Mouse (Mus musculus) kidney, embryonic 16.5 days (tissue): Measurements from ENCODE around the gene Mrpl16. TPM values are rescaled to one million over a fixed set of nuclear protein-coding genes. Genes with fewer than 3 reads are reported as not detected.

Source experiments
- ATAC-seq: fragments of 200-750 bp; cut with Nextera tagmentation; 2 replicates; pipeline ENCODE4 v1.8.0; 2017; ENCODE audit warnings: moderate TSS enrichment; ENCODE audit not compliant: low FRiP score, low TSS enrichment
- H3K27ac ChIP-seq: fragments of 300-500 bp; sonication (generic); 2 replicates; pipeline ENCODE4 v1.5.1; 2014; ENCODE audit warnings: low read length
- H3K27me3 ChIP-seq: fragments of 300-500 bp; sonication (generic); 2 replicates; pipeline ENCODE4 v1.6.1; 2014; ENCODE audit warnings: low read length, control low read depth, mixed read lengths; ENCODE audit not compliant: insufficient read depth
- H3K36me3 ChIP-seq: fragments of 300-500 bp; sonication (generic); 2 replicates; pipeline ENCODE4 v1.6.1; 2014; ENCODE audit warnings: low read length, control low read depth, mixed read lengths; ENCODE audit not compliant: insufficient read depth
- H3K4me1 ChIP-seq: fragments of 300-500 bp; sonication (generic); 2 replicates; pipeline ENCODE4 v1.6.1; 2014; ENCODE audit warnings: low read length, control low read depth, mixed read lengths; ENCODE audit not compliant: insufficient read depth
- H3K4me2 ChIP-seq: fragments of 300-500 bp; sonication (generic); replicated peaks from 2 replicates; pipeline ENCODE4 v1.6.1; 2014; ENCODE audit warnings: low read depth, low read length
- H3K4me3 ChIP-seq: fragments of 300-500 bp; sonication (generic); 2 replicates; pipeline ENCODE4 v1.5.1; 2014; ENCODE audit warnings: mild to moderate bottlenecking, low read length
- H3K9ac ChIP-seq: fragments of 300-500 bp; sonication (generic); replicated peaks from 2 replicates; pipeline ENCODE4 v1.6.1; 2014; ENCODE audit warnings: low read length
- H3K9me3 ChIP-seq: fragments of 300-500 bp; sonication (generic); 2 replicates; pipeline ENCODE4 v1.6.1; 2016; ENCODE audit warnings: low read length, control low read depth
- WGBS: fragments of 180-500 bp; shearing (Covaris S2); extraction: QIAGEN DNeasy Blood & Tissue Kit; methylation state at CpG from one replicate; pipeline ENCODE4 v1.1.7; 2014; 5-methylcytosine and 5-hydroxymethylcytosine counted together
- polyA plus RNA-seq: library from polyadenylated mRNA; unstranded; fragments of >200 nt; fragmentation: Nextera tagmentation; extraction: Ambion mirVana; gene quantifications from 2 replicates; pipeline ENCODE4 v1.2.1, GENCODE M21; 2015

Mrpl16 gene
- polyA plus RNA-seq, 1 experiment from 2014 or later, result 49.2 TPM

GRCm38 (mm10) chr19:11823346-11824065, 53.3 kb downstream of the Mrpl16 start:
- Histone ChIP-seq H3K4me1 (peaks cover 4% of the 10 kb centered on the region; the same call in 1 of the 2 replicates), H3K9ac (no peak overlapping the region), H3K27ac (no peak overlapping the region), H3K9me3 (no peaks in the 10 kb centered on the region), H3K4me2 (no peak overlapping the region), H3K4me3 (no peak overlapping the region), H3K27me3 (no peaks in the 10 kb centered on the region), H3K36me3 (no peaks in the 10 kb centered on the region)
- no peak for ATAC-seq
- 45% methylated on average over 4 of the region's 4 CpGs for WGBS

Other genes starting within 250 kb of the Mrpl16 start
- gene Ms4a4d, start 233.6 kb upstream of the Mrpl16 start, polyA plus RNA-seq, result 0.17 and 0.19 TPM in 2 replicates
- gene Ms4a6d, start 165.5 kb upstream of the Mrpl16 start, polyA plus RNA-seq, result 1.7 and 2.6 TPM in 2 replicates
- 2.6 and 3.0 TPM in 2 replicates for gene Ms4a2, start 146.7 kb upstream of the Mrpl16 start, polyA plus RNA-seq
- not detected in 2 replicates for gene Ms4a3, start 129.5 kb upstream of the Mrpl16 start, polyA plus RNA-seq
- gene Oosp2, start 109.8 kb upstream of the Mrpl16 start, polyA plus RNA-seq, result not detected in 2 replicates
- not detected in 2 replicates for gene Oosp1, start 79.2 kb upstream of the Mrpl16 start, polyA plus RNA-seq
- not detected in 2 replicates for gene Oosp3, start 73.3 kb upstream of the Mrpl16 start, polyA plus RNA-seq
- not detected in 2 replicates for gene Gif, start 22.8 kb upstream of the Mrpl16 start, polyA plus RNA-seq
- gene Stx3, start 49.0 kb downstream of the Mrpl16 start, polyA plus RNA-seq, result 25.5 and 26.5 TPM in 2 replicates
- 0.16 TPM in 1 of 2 replicates, not detected in the other for gene Olfr1417, start 68.8 kb downstream of the Mrpl16 start, polyA plus RNA-seq
- gene Olfr1418, start 90.7 kb downstream of the Mrpl16 start, polyA plus RNA-seq, result not detected in 2 replicates
- gene Olfr1419, start 104.7 kb downstream of the Mrpl16 start, polyA plus RNA-seq, result not detected in 2 replicates
- not detected in 2 replicates for gene Olfr1420, start 116.2 kb downstream of the Mrpl16 start, polyA plus RNA-seq
- gene Patl1, start 142.0 kb downstream of the Mrpl16 start, polyA plus RNA-seq, result 20.0 and 22.5 TPM in 2 replicates
- 4.1 and 4.2 TPM in 2 replicates for gene Osbp, start 195.6 kb downstream of the Mrpl16 start, polyA plus RNA-seq